Mouse (Mus musculus): ENCODE measurements around the gene Morc3. TPM values are rescaled to one million over a fixed set of nuclear protein-coding genes. Genes with fewer than 3 reads are reported as not detected.

Morc3 gene
- 22.8 and 25.3 TPM in 2 replicates for polyA plus RNA-seq (2014; fragmentation: Nextera tagmentation; extraction: Ambion mirVana)

DNA sequence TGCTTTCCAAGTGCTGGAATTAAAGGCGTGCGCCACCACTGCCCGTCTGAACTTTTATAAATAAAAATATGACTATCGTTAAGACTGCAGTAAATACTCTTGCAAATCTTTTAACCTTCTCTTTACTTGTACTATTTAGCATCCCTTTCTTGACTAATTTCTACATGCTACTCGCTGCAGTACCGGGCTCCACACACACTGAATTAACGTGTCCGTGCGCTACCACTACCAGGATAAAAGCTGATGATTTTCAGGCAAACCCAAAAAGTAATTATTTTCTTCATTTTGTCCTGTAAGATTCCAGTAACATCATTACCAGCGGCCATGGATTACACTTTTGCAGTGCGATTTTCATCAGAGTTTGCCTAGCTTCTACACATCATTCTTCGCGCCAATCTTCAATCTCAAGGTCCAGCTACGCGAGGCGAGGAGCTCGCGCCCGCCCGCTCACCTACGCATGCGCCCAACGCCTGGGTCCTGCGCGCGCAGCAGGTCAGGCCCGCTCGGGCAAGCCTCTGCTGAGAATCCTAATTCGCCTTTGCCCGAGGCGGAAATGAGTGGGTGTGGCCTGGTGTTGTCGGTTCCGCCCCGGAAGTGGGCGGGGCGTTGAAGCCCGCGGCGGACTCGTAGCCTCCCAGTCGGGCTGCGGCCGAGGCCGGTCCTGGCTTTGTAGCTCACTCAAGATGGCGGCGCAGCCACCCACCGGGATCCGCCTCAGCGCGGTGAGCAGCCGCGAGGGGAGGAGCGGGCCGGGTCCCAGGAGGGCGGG, at the start of gene Morc3:
Morc3 (plus strand) TSS at position 495 of the 769 bp plus-strand sequence.
- no peaks in the 10 kb centered on the region for H3K9me3 ChIP-seq (replicated peaks; ENCODE audit: control insufficient read depth, low read length)
- peak within 1 kb of the TSS; percentile 87 for H3K4me2 ChIP-seq
- peak within 1 kb of the TSS; percentile 98 for H3K4me3 ChIP-seq (ENCODE audit: low read depth, low read length)
- no peaks in the 10 kb centered on the region for H3K36me3 ChIP-seq (ENCODE audit: control insufficient read depth, insufficient read depth, low read length)
- peak within 1 kb of the TSS; percentile 88 for H3K9ac ChIP-seq (ENCODE audit: low read depth, low read length)
- peaks cover 4% of the 10 kb centered on the region for H3K4me1 ChIP-seq (ENCODE audit: control insufficient read depth, insufficient read depth, low read length)
- H3K27ac ChIP-seq (ENCODE audit: low read depth, low read length) = peak within 1 kb of the TSS; percentile 93
- peak; percentile 96 for ATAC-seq (replicated peaks; ENCODE audit: insufficient number of reproducible peaks, low FRiP score, low TSS enrichment)
- WGBS (ENCODE audit: insufficient replicate concordance) = 11% methylated on average over 54 of the region's 55 CpGs
- H3K27me3 ChIP-seq (ENCODE audit: control insufficient read depth, insufficient read depth, low read length) = no peaks in the 10 kb centered on the region

DNA sequence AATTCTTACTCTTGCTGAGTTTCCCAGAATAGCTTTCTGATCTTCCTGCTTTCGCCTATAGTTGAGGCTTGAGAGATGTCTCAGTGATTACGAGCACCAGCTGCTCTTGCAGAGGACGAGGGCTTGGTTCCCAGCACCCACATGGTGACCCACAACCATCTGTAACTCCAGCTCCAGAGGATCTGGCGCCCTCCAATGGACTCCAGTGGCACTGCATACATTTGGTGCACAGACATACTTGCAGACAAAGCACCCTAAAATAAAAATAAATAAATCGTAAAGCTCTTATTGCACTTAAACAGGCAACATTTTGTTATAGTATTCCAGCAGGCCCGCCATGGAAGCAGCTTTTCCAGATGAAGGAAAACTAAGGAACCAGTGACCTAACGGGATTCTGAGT, 47.7 kb upstream of the Morc3 start:
- Histone ChIP-seq H3K36me3 (ENCODE audit: control insufficient read depth, insufficient read depth, low read length) (no peaks in the 10 kb centered on the region), H3K27me3 (ENCODE audit: control insufficient read depth, insufficient read depth, low read length) (no peaks in the 10 kb centered on the region), H3K4me1 (ENCODE audit: control insufficient read depth, insufficient read depth, low read length) (no peaks in the 10 kb centered on the region), H3K9ac (ENCODE audit: low read depth, low read length) (no peak overlapping the region), H3K4me2 (no peak overlapping the region), H3K9me3 (replicated peaks; ENCODE audit: control insufficient read depth, low read length) (no peaks in the 10 kb centered on the region), H3K4me3 (ENCODE audit: low read depth, low read length) (no peak overlapping the region), H3K27ac (ENCODE audit: low read depth, low read length) (no peak overlapping the region)
- ATAC-seq (replicated peaks; ENCODE audit: insufficient number of reproducible peaks, low FRiP score, low TSS enrichment) = no peak
- WGBS (ENCODE audit: insufficient replicate concordance) = 88% methylated on average over 7 of the region's 7 CpGs

DNA sequence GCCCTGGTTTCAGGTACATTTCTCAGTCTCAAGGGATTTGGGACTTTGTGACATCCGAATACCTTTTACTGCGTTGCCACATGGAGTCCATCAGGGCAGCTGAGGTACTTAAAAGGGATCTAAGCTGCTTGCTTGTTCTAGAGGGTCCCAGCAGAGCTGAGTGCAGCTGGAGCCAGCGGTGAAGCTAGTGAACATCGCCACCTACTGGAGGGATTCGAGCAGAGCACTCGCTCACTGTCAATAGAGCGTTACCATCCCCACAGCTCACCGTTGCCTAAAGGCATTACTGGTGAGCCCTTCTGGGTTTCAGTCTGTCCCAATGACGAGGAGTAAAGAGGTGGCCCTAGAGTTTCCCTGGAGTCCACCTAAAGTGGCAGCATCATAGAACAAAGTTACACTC, 46.1 kb upstream of the Morc3 start:
- Histone ChIP-seq H3K9me3 (replicated peaks; ENCODE audit: control insufficient read depth, low read length) (no peaks in the 10 kb centered on the region), H3K9ac (ENCODE audit: low read depth, low read length) (no peak overlapping the region), H3K36me3 (ENCODE audit: control insufficient read depth, insufficient read depth, low read length) (no peaks in the 10 kb centered on the region), H3K4me1 (ENCODE audit: control insufficient read depth, insufficient read depth, low read length) (no peaks in the 10 kb centered on the region), H3K4me3 (ENCODE audit: low read depth, low read length) (no peak overlapping the region), H3K27ac (ENCODE audit: low read depth, low read length) (no peak overlapping the region), H3K27me3 (ENCODE audit: control insufficient read depth, insufficient read depth, low read length) (no peaks in the 10 kb centered on the region), H3K4me2 (no peak overlapping the region)
- ATAC-seq (replicated peaks; ENCODE audit: insufficient number of reproducible peaks, low FRiP score, low TSS enrichment) = no peak
- WGBS (ENCODE audit: insufficient replicate concordance) = 5% methylated on average over 9 of the region's 9 CpGs

DNA sequence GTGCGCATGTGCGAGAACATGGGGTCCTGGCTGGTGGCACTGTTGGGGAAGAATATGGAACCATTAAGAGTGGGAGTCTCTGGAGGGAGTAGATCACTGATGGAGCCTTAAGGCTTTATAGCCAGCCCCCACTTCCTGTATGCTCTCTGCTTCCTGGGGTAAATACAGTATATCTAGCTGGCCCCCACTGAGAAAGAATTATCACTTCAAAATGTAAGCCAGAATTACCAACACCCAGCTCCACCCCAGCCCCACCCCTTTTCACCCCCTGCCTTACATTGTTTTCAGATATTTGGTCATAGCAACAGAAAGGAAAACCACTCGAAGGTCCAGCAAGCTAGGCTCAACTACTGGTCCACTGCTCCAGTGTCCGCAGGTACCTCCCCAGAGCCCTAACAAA, 43.5 kb upstream of the Morc3 start:
- H3K9me3 ChIP-seq (replicated peaks; ENCODE audit: control insufficient read depth, low read length) = no peaks in the 10 kb centered on the region
- H3K4me1 ChIP-seq (ENCODE audit: control insufficient read depth, insufficient read depth, low read length) = no peaks in the 10 kb centered on the region
- H3K4me2 ChIP-seq = no peak overlapping the region
- H3K9ac ChIP-seq (ENCODE audit: low read depth, low read length) = no peak overlapping the region
- H3K36me3 ChIP-seq (ENCODE audit: control insufficient read depth, insufficient read depth, low read length) = no peaks in the 10 kb centered on the region
- H3K4me3 ChIP-seq (ENCODE audit: low read depth, low read length) = no peak overlapping the region
- no peaks in the 10 kb centered on the region for H3K27me3 ChIP-seq (ENCODE audit: control insufficient read depth, insufficient read depth, low read length)
- no peak for ATAC-seq (replicated peaks; ENCODE audit: insufficient number of reproducible peaks, low FRiP score, low TSS enrichment)
- H3K27ac ChIP-seq (ENCODE audit: low read depth, low read length) = no peak overlapping the region
- 86% methylated on average over 4 of the region's 4 CpGs for WGBS (ENCODE audit: insufficient replicate concordance)

DNA sequence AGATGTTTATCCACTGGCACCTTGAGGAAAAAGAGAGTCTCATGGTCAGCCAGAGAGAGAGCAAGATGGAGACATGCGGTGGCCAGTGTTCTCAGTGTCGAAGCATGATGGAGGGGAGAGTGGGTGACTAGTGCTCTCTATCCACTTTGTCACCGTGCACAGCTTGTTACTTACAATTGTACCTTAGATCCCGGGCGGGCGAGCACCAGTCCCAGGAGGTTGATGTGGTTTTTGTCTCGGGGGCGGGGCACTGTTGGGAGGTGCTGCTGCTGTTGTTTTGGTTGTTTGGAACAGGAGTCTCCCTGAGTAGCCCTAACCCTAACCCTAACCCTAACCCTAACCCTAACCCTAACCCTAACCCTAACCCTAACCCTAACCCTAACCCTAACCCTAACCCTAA, 43.0 kb upstream of the Morc3 start:
- no peak overlapping the region for H3K27ac ChIP-seq (ENCODE audit: low read depth, low read length)
- no peak overlapping the region for H3K9ac ChIP-seq (ENCODE audit: low read depth, low read length)
- 92% methylated on average over 8 of the region's 8 CpGs for WGBS (ENCODE audit: insufficient replicate concordance)

DNA sequence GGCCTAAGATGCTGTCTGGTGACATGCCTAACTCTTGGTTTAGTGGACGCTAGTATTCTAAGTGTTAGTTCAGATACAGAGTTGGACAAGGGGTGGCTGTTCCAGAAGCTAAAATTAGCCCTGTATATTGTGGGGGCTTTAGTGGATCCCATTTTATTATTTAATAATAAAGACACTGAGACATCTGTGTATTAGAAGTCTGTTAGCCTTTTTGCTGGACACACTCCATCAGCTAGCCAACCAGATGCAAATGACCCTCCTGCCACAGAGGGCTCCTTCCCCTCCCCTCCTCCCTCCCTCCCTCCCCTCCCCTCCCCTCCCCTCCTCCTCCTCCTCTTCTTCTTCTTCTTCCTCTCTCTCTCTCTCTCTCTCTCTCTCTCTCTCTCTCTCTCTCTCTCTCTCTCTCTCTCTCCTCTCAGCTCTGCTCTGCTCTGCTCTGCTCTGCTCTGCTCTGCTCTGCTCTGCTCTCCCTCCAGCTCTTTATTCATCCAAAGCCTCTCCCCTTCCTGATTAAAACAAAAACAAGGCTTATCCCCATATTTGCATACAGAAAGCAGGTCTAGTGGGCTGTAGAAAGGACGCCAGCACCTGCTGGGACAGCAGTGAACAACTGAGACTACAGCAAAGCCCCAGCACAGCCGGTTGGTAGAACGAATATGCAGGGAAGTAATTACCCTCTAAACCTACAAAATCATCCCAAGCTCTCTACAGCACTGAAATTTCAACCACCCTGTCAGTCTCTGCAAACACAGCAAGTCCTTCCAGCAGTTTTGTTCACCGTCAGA, 41.8 kb upstream of the Morc3 start:
- H3K4me3 ChIP-seq (ENCODE audit: low read depth, low read length) = no peak overlapping the region
- no peaks in the 10 kb centered on the region for H3K36me3 ChIP-seq (ENCODE audit: control insufficient read depth, insufficient read depth, low read length)
- H3K27ac ChIP-seq (ENCODE audit: low read depth, low read length) = no peak overlapping the region
- no peaks in the 10 kb centered on the region for H3K27me3 ChIP-seq (ENCODE audit: control insufficient read depth, insufficient read depth, low read length)
- H3K9ac ChIP-seq (ENCODE audit: low read depth, low read length) = no peak overlapping the region
- no peak overlapping the region for H3K4me2 ChIP-seq
- 37% methylated on average over 5 of the region's 5 CpGs for WGBS (ENCODE audit: insufficient replicate concordance)
- no peak for ATAC-seq (replicated peaks; ENCODE audit: insufficient number of reproducible peaks, low FRiP score, low TSS enrichment)
- H3K4me1 ChIP-seq (ENCODE audit: control insufficient read depth, insufficient read depth, low read length) = no peaks in the 10 kb centered on the region
- no peaks in the 10 kb centered on the region for H3K9me3 ChIP-seq (replicated peaks; ENCODE audit: control insufficient read depth, low read length)

More for the DNA sequence above, 43.0 kb upstream of the Morc3 start:
- Histone ChIP-seq H3K4me2 (no peak overlapping the region), H3K4me3 (ENCODE audit: low read depth, low read length) (no peak overlapping the region), H3K4me1 (ENCODE audit: control insufficient read depth, insufficient read depth, low read length) (no peaks in the 10 kb centered on the region), H3K27me3 (ENCODE audit: control insufficient read depth, insufficient read depth, low read length) (no peaks in the 10 kb centered on the region), H3K9me3 (replicated peaks; ENCODE audit: control insufficient read depth, low read length) (no peaks in the 10 kb centered on the region), H3K36me3 (ENCODE audit: control insufficient read depth, insufficient read depth, low read length) (no peaks in the 10 kb centered on the region)
- ATAC-seq (replicated peaks; ENCODE audit: insufficient number of reproducible peaks, low FRiP score, low TSS enrichment) = no peak

DNA sequence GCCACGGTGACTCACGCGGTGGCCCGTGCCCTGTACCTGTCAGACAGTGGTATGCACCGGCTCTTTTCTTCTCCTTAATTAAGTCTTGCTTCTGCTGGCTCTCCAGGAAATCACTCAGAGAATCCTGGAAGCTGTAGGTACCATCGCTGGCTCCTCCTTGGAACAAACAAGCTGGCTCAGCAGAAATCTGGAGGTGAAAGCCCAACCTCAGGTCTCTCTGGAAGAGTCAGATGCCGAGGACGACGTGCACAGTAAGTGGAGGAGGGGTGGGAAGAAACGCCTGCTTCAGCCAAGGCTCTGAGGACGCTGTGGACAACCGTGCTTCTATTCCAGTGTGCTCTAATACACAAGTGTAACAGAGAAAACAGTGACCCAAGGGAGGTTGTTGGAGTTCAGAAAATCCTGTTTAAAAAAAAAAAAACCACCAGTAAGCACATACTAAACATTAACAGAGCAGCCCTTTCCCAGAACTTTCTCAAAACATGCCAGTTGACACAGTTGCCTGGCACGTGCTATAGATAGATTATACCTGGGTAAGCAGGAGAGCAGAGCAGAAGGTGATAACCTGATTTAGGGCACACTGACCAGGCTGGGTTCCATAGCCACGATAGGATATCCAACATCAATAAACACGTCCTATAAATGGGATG, 38.8 kb upstream of the Morc3 start:
- no peak for ATAC-seq (replicated peaks; ENCODE audit: insufficient number of reproducible peaks, low FRiP score, low TSS enrichment)
- WGBS (ENCODE audit: insufficient replicate concordance) = 64% methylated on average over 15 of the region's 15 CpGs

DNA sequence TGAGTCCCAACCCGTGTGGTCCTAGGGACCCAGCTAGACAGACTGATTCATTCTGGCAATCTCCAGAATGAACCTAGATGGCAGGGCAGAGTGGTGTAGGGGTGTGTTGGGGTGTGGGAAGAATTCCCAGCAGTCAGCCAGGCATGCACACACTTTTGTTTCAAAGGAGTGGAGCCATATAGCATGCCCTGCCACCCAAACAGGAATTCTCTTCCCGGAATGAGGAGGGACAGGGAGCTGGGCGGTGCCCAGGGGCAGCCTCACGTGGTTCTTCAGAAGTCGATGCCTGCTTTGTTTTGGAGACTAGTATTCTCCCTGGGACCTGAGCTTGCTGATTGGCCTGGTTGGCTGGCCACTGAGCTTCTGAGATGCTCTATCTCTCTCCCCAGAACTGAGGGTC, 37.1 kb upstream of the Morc3 start:
- WGBS (ENCODE audit: insufficient replicate concordance) = 75% methylated on average over 5 of the region's 5 CpGs
- ATAC-seq (replicated peaks; ENCODE audit: insufficient number of reproducible peaks, low FRiP score, low TSS enrichment) = no peak
- H3K27me3 ChIP-seq (ENCODE audit: control insufficient read depth, insufficient read depth, low read length) = no peaks in the 10 kb centered on the region
- no peak overlapping the region for H3K4me3 ChIP-seq (ENCODE audit: low read depth, low read length)
- H3K27ac ChIP-seq (ENCODE audit: low read depth, low read length) = no peak overlapping the region
- H3K36me3 ChIP-seq (ENCODE audit: control insufficient read depth, insufficient read depth, low read length) = no peaks in the 10 kb centered on the region
- no peak overlapping the region for H3K4me2 ChIP-seq
- 0 out of 2 replicates have a peak, but pooled peaks cover 2% of the 10 kb centered on the region for H3K4me1 ChIP-seq (ENCODE audit: control insufficient read depth, insufficient read depth, low read length)
- H3K9ac ChIP-seq (ENCODE audit: low read depth, low read length) = no peak overlapping the region
- H3K9me3 ChIP-seq (replicated peaks; ENCODE audit: control insufficient read depth, low read length) = no peaks in the 10 kb centered on the region

More for the DNA sequence above, 38.8 kb upstream of the Morc3 start:
- Histone ChIP-seq H3K36me3 (ENCODE audit: control insufficient read depth, insufficient read depth, low read length) (no peaks in the 10 kb centered on the region), H3K9ac (ENCODE audit: low read depth, low read length) (no peak overlapping the region), H3K4me1 (ENCODE audit: control insufficient read depth, insufficient read depth, low read length) (0 out of 2 replicates have a peak, but pooled peaks cover 2% of the 10 kb centered on the region), H3K27ac (ENCODE audit: low read depth, low read length) (no peak overlapping the region), H3K4me2 (no peak overlapping the region), H3K27me3 (ENCODE audit: control insufficient read depth, insufficient read depth, low read length) (no peaks in the 10 kb centered on the region), H3K4me3 (ENCODE audit: low read depth, low read length) (no peak overlapping the region), H3K9me3 (replicated peaks; ENCODE audit: control insufficient read depth, low read length) (no peaks in the 10 kb centered on the region)
